Mouse (Mus musculus) midbrain, embryonic 13.5 days (tissue): ENCODE measurements around the gene Arpc3. TPM values are rescaled to one million over a fixed set of nuclear protein-coding genes. Genes with fewer than 3 reads are reported as not detected.

Experiments
- ATAC-seq: fragments of 200-750 bp; cut with Nextera tagmentation; 2 replicates; pipeline ENCODE4 v1.8.0; 2017; ENCODE audit warnings: mild to moderate bottlenecking, moderate TSS enrichment, moderate library complexity
- H3K27ac ChIP-seq: fragments of 300-500 bp; sonication (generic); 2 replicates; pipeline ENCODE4 v1.5.1; 2015; ENCODE audit warnings: inconsistent platforms, mild to moderate bottlenecking, moderate library complexity
- H3K27me3 ChIP-seq: fragments of 300-500 bp; sonication (generic); 2 replicates; pipeline ENCODE4 v1.6.1; 2015; ENCODE audit warnings: mild to moderate bottlenecking, inconsistent platforms
- H3K36me3 ChIP-seq: fragments of 300-500 bp; sonication (generic); 2 replicates; pipeline ENCODE4 v1.6.1; 2015; ENCODE audit warnings: mild to moderate bottlenecking, inconsistent platforms
- H3K4me1 ChIP-seq: fragments of 300-500 bp; sonication (generic); replicated peaks from 2 replicates; pipeline ENCODE4 v1.6.1; 2015; ENCODE audit warnings: inconsistent platforms
- H3K4me2 ChIP-seq: fragments of 300-500 bp; sonication (generic); replicated peaks from 2 replicates; pipeline ENCODE4 v1.6.1; 2015; ENCODE audit warnings: moderate library complexity, mild to moderate bottlenecking, inconsistent platforms
- H3K4me3 ChIP-seq: fragments of 300-500 bp; sonication (generic); replicated peaks from 2 replicates; pipeline ENCODE4 v1.5.1; 2015; ENCODE audit warnings: mild to moderate bottlenecking, inconsistent platforms
- H3K9ac ChIP-seq: fragments of 300-500 bp; sonication (generic); replicated peaks from 2 replicates; pipeline ENCODE4 v1.6.1; 2015; ENCODE audit warnings: mild to moderate bottlenecking, inconsistent platforms
- H3K9me3 ChIP-seq: fragments of 300-500 bp; sonication (generic); 2 replicates; pipeline ENCODE4 v1.6.1; 2016; ENCODE audit warnings: mild to moderate bottlenecking, inconsistent platforms
- WGBS: fragments of 180-500 bp; shearing (Covaris S2); methylation state at CpG from one replicate; pipeline ENCODE4 v1.1.7; 2015; 5-methylcytosine and 5-hydroxymethylcytosine counted together
- polyA plus RNA-seq: library from polyadenylated mRNA; unstranded; fragments of >200 nt; fragmentation: Nextera tagmentation; extraction: Ambion mirVana; gene quantifications from 2 replicates; pipeline ENCODE4 v1.2.1, GENCODE M21; 2015

The Arpc3 gene
- polyA plus RNA-seq, 1 experiment from 2014 or later, result 173 TPM

- H3K27me3 ChIP-seq, result no peaks in the 10 kb centered on the region
- H3K4me2 ChIP-seq, result no peak overlapping the region
- no peak for ATAC-seq
- no peak overlapping the region for H3K9ac ChIP-seq
- H3K4me1 ChIP-seq, result peaks cover 9% of the 10 kb centered on the region
- WGBS, result 96% methylated on average over 12 of the region's 12 CpGs
- no peak overlapping the region for H3K4me3 ChIP-seq
- peaks cover 67% of the 10 kb centered on the region for H3K36me3 ChIP-seq
- no peak overlapping the region for H3K27ac ChIP-seq
- H3K9me3 ChIP-seq, result no peaks in the 10 kb centered on the region
Measured at GRCm38 (mm10) chr5:122378171-122378570, 13.5 kb upstream of the Arpc3 start.

GRCm38 (mm10) chr5:122379374-122380155 is 12.1 kb upstream of the Arpc3 start:
- H3K27me3 ChIP-seq, result no peaks in the 10 kb centered on the region
- H3K4me3 ChIP-seq, result no peak overlapping the region
- no peaks in the 10 kb centered on the region for H3K9me3 ChIP-seq
- no peak overlapping the region for H3K4me2 ChIP-seq
- no peak overlapping the region for H3K9ac ChIP-seq
- WGBS, result 57% methylated on average over 11 of the region's 11 CpGs
- no peak overlapping the region for H3K27ac ChIP-seq
- peak; percentile 77 for ATAC-seq
- H3K4me1 ChIP-seq, result no peaks in the 10 kb centered on the region
- H3K36me3 ChIP-seq, result peaks cover 59% of the 10 kb centered on the region

- Histone ChIP-seq H3K9me3 (no peaks in the 10 kb centered on the region), H3K9ac (no peak overlapping the region), H3K36me3 (0 out of 2 replicates have a peak, but pooled peaks cover 3% of the 10 kb centered on the region), H3K27me3 (no peaks in the 10 kb centered on the region), H3K27ac (no peak overlapping the region), H3K4me3 (no peak overlapping the region), H3K4me2 (no peak overlapping the region), H3K4me1 (peaks cover 14% of the 10 kb centered on the region)
- 92% methylated on average over 5 of the region's 5 CpGs for WGBS
- ATAC-seq, result no peak
Measured at GRCm38 (mm10) chr5:122390006-122390405, 1.7 kb upstream of the Arpc3 start.

GRCm38 (mm10) chr5:122390671-122391070 is 1.0 kb upstream of the Arpc3 start:
- no peak overlapping the region for H3K27ac ChIP-seq
- ATAC-seq, result no peak
- H3K4me3 ChIP-seq, result no peak overlapping the region
- no peaks in the 10 kb centered on the region for H3K9me3 ChIP-seq
- no peaks in the 10 kb centered on the region for H3K27me3 ChIP-seq
- no peak overlapping the region for H3K4me2 ChIP-seq
- H3K36me3 ChIP-seq, result 0 out of 2 replicates have a peak, but pooled peaks cover 3% of the 10 kb centered on the region
- H3K9ac ChIP-seq, result no peak overlapping the region
- peaks cover 14% of the 10 kb centered on the region for H3K4me1 ChIP-seq

- ATAC-seq, result peak; percentile 61
- WGBS, result 53% methylated on average over 16 of the region's 16 CpGs
Measured at GRCm38 (mm10) chr5:122391178-122391785, 396 bp upstream of the Arpc3 start.

GRCm38 (mm10) chr5:122392227-122393004 is 738 bp downstream of the Arpc3 start:
- Histone ChIP-seq H3K27ac (peak overlapping the region; percentile 40; the same call in 1 of the 2 replicates), H3K9ac (peak overlapping the region; percentile 86), H3K36me3 (peaks cover 14% of the 10 kb centered on the region), H3K27me3 (no peaks in the 10 kb centered on the region), H3K4me1 (peaks cover 14% of the 10 kb centered on the region), H3K9me3 (no peaks in the 10 kb centered on the region), H3K4me2 (peak overlapping the region; percentile 70), H3K4me3 (peak overlapping the region; percentile 82)
- WGBS, result 17% methylated on average over 19 of the region's 19 CpGs
- ATAC-seq, result peak; percentile 53

More at GRCm38 (mm10) chr5:122391178-122391785, 396 bp upstream of the Arpc3 start:
- H3K27ac ChIP-seq, result 0 out of 2 replicates have a peak overlapping the region, but pooled peaks have one; percentile 4
- H3K4me3 ChIP-seq, result peak overlapping the region; percentile 82
- 0 out of 2 replicates have a peak, but pooled peaks cover 3% of the 10 kb centered on the region for H3K36me3 ChIP-seq
- H3K4me1 ChIP-seq, result peaks cover 14% of the 10 kb centered on the region
- no peaks in the 10 kb centered on the region for H3K27me3 ChIP-seq
- H3K9me3 ChIP-seq, result no peaks in the 10 kb centered on the region
- peak overlapping the region; percentile 25; the same call in 1 of the 2 replicates for H3K4me2 ChIP-seq
- H3K9ac ChIP-seq, result no peak overlapping the region

GRCm38 (mm10) chr5:122393887-122394286 is 2.2 kb downstream of the Arpc3 start:
- peaks cover 24% of the 10 kb centered on the region for H3K36me3 ChIP-seq

GRCm38 (mm10) chr5:122396791-122397190 is 5.1 kb downstream of the Arpc3 start:
- Histone ChIP-seq H3K9me3 (no peaks in the 10 kb centered on the region), H3K4me1 (peaks cover 18% of the 10 kb centered on the region), H3K4me2 (no peak overlapping the region), H3K36me3 (peaks cover 45% of the 10 kb centered on the region), H3K27ac (no peak overlapping the region), H3K27me3 (no peaks in the 10 kb centered on the region), H3K4me3 (no peak overlapping the region), H3K9ac (no peak overlapping the region)
- ATAC-seq, result no peak
- WGBS, result 92% methylated on average over 10 of the region's 10 CpGs

More at GRCm38 (mm10) chr5:122393887-122394286, 2.2 kb downstream of the Arpc3 start:
- Histone ChIP-seq H3K4me3 (no peak overlapping the region), H3K27me3 (no peaks in the 10 kb centered on the region), H3K9me3 (no peaks in the 10 kb centered on the region), H3K4me1 (peaks cover 14% of the 10 kb centered on the region), H3K9ac (no peak overlapping the region), H3K4me2 (no peak overlapping the region), H3K27ac (no peak overlapping the region)
- WGBS, result 45% methylated on average over 2 of the region's 2 CpGs
- no peak for ATAC-seq

GRCm38 (mm10) chr5:122397495-122397894 is 5.8 kb downstream of the Arpc3 start:
- ATAC-seq, result no peak
- 94% methylated on average over 8 of the region's 8 CpGs for WGBS
- H3K27ac ChIP-seq, result no peak overlapping the region
- no peak overlapping the region for H3K9ac ChIP-seq
- H3K4me1 ChIP-seq, result peaks cover 16% of the 10 kb centered on the region
- H3K4me2 ChIP-seq, result no peak overlapping the region
- peaks cover 52% of the 10 kb centered on the region for H3K36me3 ChIP-seq
- H3K9me3 ChIP-seq, result no peaks in the 10 kb centered on the region
- H3K27me3 ChIP-seq, result no peaks in the 10 kb centered on the region
- no peak overlapping the region for H3K4me3 ChIP-seq

GRCm38 (mm10) chr5:122399871-122400270 is 8.2 kb downstream of the Arpc3 start:
- Histone ChIP-seq H3K9me3 (no peaks in the 10 kb centered on the region), H3K9ac (no peak overlapping the region), H3K4me1 (0 out of 2 replicates have a peak, but pooled peaks cover 4% of the 10 kb centered on the region), H3K36me3 (peaks cover 72% of the 10 kb centered on the region), H3K4me2 (no peak overlapping the region), H3K27ac (no peak overlapping the region), H3K4me3 (no peak overlapping the region), H3K27me3 (no peaks in the 10 kb centered on the region)
- no peak for ATAC-seq
- 95% methylated on average over 8 of the region's 8 CpGs for WGBS

- Histone ChIP-seq H3K9me3 (no peaks in the 10 kb centered on the region), H3K27me3 (no peaks in the 10 kb centered on the region), H3K4me2 (no peak overlapping the region), H3K9ac (no peak overlapping the region), H3K4me3 (no peak overlapping the region), H3K4me1 (0 out of 2 replicates have a peak, but pooled peaks cover 4% of the 10 kb centered on the region), H3K36me3 (peaks cover 81% of the 10 kb centered on the region), H3K27ac (no peak overlapping the region)
- no peak for ATAC-seq
- WGBS, result 86% methylated on average over 18 of the region's 18 CpGs
Measured at GRCm38 (mm10) chr5:122400628-122401302, 9.1 kb downstream of the Arpc3 start.
